Mouse (Mus musculus) small intestine, adult 2 months (tissue): ENCODE results near the gene Med21. TPM values are rescaled to one million over a fixed set of nuclear protein-coding genes. Genes with fewer than 3 reads are reported as not detected.

ENCODE experiments used
- H3K27ac ChIP-seq: fragments of 200-500 bp; 2 replicates; pipeline ENCODE4 v1.5.1; 2012; ENCODE audit warnings: low read depth, low read length, control low read depth, inconsistent platforms; ENCODE audit not compliant: insufficient read depth
- H3K27me3 ChIP-seq: fragments of 200-500 bp; 2 replicates; pipeline ENCODE4 v1.6.1; 2012; ENCODE audit warnings: mild to moderate bottlenecking, moderate library complexity, low read length, inconsistent platforms; ENCODE audit not compliant: control insufficient read depth, insufficient read depth
- H3K36me3 ChIP-seq: fragments of 200-500 bp; 2 replicates; pipeline ENCODE4 v1.6.1; 2012; ENCODE audit warnings: mild to moderate bottlenecking, low read length, control low read depth, inconsistent platforms; ENCODE audit not compliant: control insufficient read depth, insufficient read depth
- H3K4me1 ChIP-seq: fragments of 200-500 bp; 2 replicates; pipeline ENCODE4 v1.6.1; 2012; ENCODE audit warnings: low read length, inconsistent platforms, mixed read lengths; ENCODE audit not compliant: control insufficient read depth, insufficient read depth, insufficient read length
- H3K4me3 ChIP-seq: fragments of 200-500 bp; 2 replicates; pipeline ENCODE4 v1.5.1; 2012; ENCODE audit warnings: low read depth, mild to moderate bottlenecking, control low read depth, inconsistent platforms, low read length, moderate library complexity
- CTCF ChIP-seq: fragments of 200-500 bp; IDR thresholded peaks from 2 replicates; pipeline ENCODE4 v1.5.1; 2012; ENCODE audit warnings: low read depth, mild to moderate bottlenecking, control low read depth, inconsistent platforms, low read length, moderate library complexity, mixed read lengths; ENCODE audit not compliant: insufficient replicate concordance, insufficient read length; ENCODE audit errors: extremely low read depth
- POLR2A ChIP-seq: fragments of 200-500 bp; IDR thresholded peaks from 2 replicates; pipeline ENCODE4 v1.6.1; 2012; ENCODE audit warnings: low read depth, mild to moderate bottlenecking, control low read depth, inconsistent platforms, low read length, moderate library complexity
- WGBS: fragments of 180-500 bp; shearing (Covaris S2); methylation state at CpG from one replicate; pipeline ENCODE4 v1.1.7; 2018; 5-methylcytosine and 5-hydroxymethylcytosine counted together
- polyA plus RNA-seq: library from polyadenylated mRNA; depleted of rRNA; stranded (reverse); fragments of >200 nt; gene quantifications from 2 replicates; pipeline ENCODE4 v1.2.3, GENCODE M21; 2012

The Med21 gene
- polyA plus RNA-seq, 1 experiment, result 6.9 TPM

GRCm38 (mm10) chr6:146668606-146669005 is 26.3 kb downstream of the Med21 start:
- no peak overlapping the region for H3K27ac ChIP-seq
- peaks cover 12% of the 10 kb centered on the region for H3K4me1 ChIP-seq
- no peak overlapping the region for H3K4me3 ChIP-seq
- TF ChIP-seq POLR2A (no peak), CTCF (no peak)
- H3K27me3 ChIP-seq, result no peaks in the 10 kb centered on the region
- H3K36me3 ChIP-seq, result no peaks in the 10 kb centered on the region

DNA sequence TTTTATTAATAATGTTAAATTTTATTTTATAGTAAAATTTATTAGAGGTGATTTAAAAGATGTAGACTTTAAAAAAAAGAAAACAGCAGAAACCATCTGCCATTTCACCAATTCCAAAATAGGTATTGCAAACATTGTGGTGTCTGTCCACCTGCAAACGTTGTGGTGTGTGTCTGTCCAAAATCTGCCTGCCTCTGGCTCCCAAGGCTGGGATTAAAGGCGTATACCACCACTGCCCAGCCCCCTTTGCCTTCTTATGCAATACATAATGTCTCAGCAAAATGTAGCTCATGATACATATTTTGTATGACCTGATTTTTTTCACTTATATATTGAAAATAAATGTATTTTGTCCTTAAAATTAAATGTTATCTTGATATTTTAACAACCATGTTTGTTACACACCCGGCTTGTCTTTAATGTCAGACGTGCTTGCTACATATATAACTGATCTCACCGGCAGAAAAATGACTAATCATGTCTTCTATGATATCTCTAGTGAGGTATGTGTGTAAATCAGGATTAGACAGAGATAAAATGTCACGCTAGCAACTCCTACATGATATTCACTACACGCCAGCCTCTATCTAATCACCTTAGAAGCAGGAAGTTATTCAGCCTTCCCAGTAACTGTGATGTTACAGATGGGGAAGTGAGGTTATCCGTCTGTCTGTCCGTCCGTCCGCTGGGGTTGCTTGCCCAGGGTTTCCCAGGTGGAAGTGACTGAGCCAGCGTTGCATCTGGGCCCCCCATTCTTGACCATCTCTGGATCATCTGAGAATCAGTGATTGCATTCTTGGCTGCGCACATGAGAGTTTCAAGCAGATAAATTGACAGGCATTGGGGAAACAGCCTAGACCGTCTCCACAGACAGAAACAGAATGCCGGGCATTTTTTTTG is 28.9 kb downstream of the Med21 start:
- Histone ChIP-seq H3K27me3 (no peaks in the 10 kb centered on the region), H3K36me3 (no peaks in the 10 kb centered on the region), H3K27ac (no peak overlapping the region), H3K4me1 (no peaks in the 10 kb centered on the region), H3K4me3 (no peak overlapping the region)
- no peak for TF ChIP-seq POLR2A
- TF ChIP-seq CTCF, result no peak
- 58% methylated on average over 15 of the region's 15 CpGs for WGBS

- Histone ChIP-seq H3K27ac (no peak overlapping the region), H3K4me3 (no peak overlapping the region), H3K27me3 (no peaks in the 10 kb centered on the region), H3K36me3 (no peaks in the 10 kb centered on the region), H3K4me1 (no peaks in the 10 kb centered on the region)
- TF ChIP-seq CTCF, result no peak
- no peak for TF ChIP-seq POLR2A
- 70% methylated on average over 5 of the region's 5 CpGs for WGBS
These were observed 29.8 kb downstream of the Med21 start for GRCm38 (mm10) chr6:146672106-146672505.

- Histone ChIP-seq H3K27ac (no peak overlapping the region), H3K36me3 (no peaks in the 10 kb centered on the region), H3K4me3 (no peak overlapping the region), H3K4me1 (peaks cover 3% of the 10 kb centered on the region; the same call in 1 of the 2 replicates), H3K27me3 (no peaks in the 10 kb centered on the region)
- WGBS, result 78% methylated on average over 4 of the region's 4 CpGs
- TF ChIP-seq CTCF, result no peak
- no peak for TF ChIP-seq POLR2A
These were observed 31.3 kb downstream of the Med21 start for GRCm38 (mm10) chr6:146673696-146674095.

GRCm38 (mm10) chr6:146674420-146674819 is 32.1 kb downstream of the Med21 start:
- TF ChIP-seq CTCF, result no peak
- TF ChIP-seq POLR2A, result no peak
- peak overlapping the region; percentile 21; the same call in 1 of the 2 replicates for H3K27ac ChIP-seq
- no peaks in the 10 kb centered on the region for H3K27me3 ChIP-seq
- peaks cover 5% of the 10 kb centered on the region; the same call in 1 of the 2 replicates for H3K4me1 ChIP-seq
- 75% methylated on average over 8 of the region's 8 CpGs for WGBS
- no peaks in the 10 kb centered on the region for H3K36me3 ChIP-seq
- H3K4me3 ChIP-seq, result no peak overlapping the region

- Histone ChIP-seq H3K4me3 (no peak overlapping the region), H3K4me1 (peaks cover 5% of the 10 kb centered on the region; the same call in 1 of the 2 replicates), H3K27me3 (no peaks in the 10 kb centered on the region), H3K27ac (peak overlapping the region; percentile 21; the same call in 1 of the 2 replicates), H3K36me3 (no peaks in the 10 kb centered on the region)
- TF ChIP-seq POLR2A, result no peak
- no peak for TF ChIP-seq CTCF
- 53% methylated on average over 4 of the region's 4 CpGs for WGBS
These were observed 32.7 kb downstream of the Med21 start for GRCm38 (mm10) chr6:146674881-146675536.

GRCm38 (mm10) chr6:146676904-146677303 is 34.6 kb downstream of the Med21 start:
- no peak for TF ChIP-seq CTCF
- TF ChIP-seq POLR2A, result no peak
- Histone ChIP-seq H3K4me1 (peaks cover 5% of the 10 kb centered on the region; the same call in 1 of the 2 replicates), H3K36me3 (no peaks in the 10 kb centered on the region), H3K4me3 (no peak overlapping the region), H3K27me3 (no peaks in the 10 kb centered on the region), H3K27ac (no peak overlapping the region)
- 75% methylated on average over 10 of the region's 10 CpGs for WGBS
